Mouse (Mus musculus): Measurements from ENCODE around the gene Hist2h2aa1. TPM values are rescaled to one million over a fixed set of nuclear protein-coding genes. Genes with fewer than 3 reads are reported as not detected.

The Hist2h2aa1 gene
- polyA plus RNA-seq, 1 experiment, result not detected

- TF ChIP-seq POLR2A (IDR thresholded peaks at IDR 0.05; ENCODE audit: insufficient read length, low read depth) (peak; percentile 65), MAX (IDR thresholded peaks at IDR 0.05; ENCODE audit: low read depth) (no peak), TCF3 (IDR thresholded peaks at IDR 0.05; ENCODE audit: insufficient read length, low read depth) (no peak), POLR2AphosphoS2 (IDR thresholded peaks at IDR 0.05; ENCODE audit: insufficient read length, low read depth) (peak; percentile 82), USF1 (IDR thresholded peaks at IDR 0.05; ENCODE audit: low read depth) (no peak), E2F4 (IDR thresholded peaks at IDR 0.05; ENCODE audit: insufficient read depth) (no peak), SRF (IDR thresholded peaks at IDR 0.05; ENCODE audit: control insufficient read depth, insufficient read length, low read depth) (no peak), REST (IDR thresholded peaks at IDR 0.05; ENCODE audit: insufficient read depth, insufficient read length) (no peak)
- H3K27me3 ChIP-seq (ENCODE audit: control insufficient read depth, insufficient read depth, insufficient read length), result no peaks in the 10 kb centered on the region
- peak overlapping the region; percentile 87 for H3K4me2 ChIP-seq (ENCODE audit: low read depth)
- peak overlapping the region; percentile 47 for H3K4me3 ChIP-seq
- H3K79me2 ChIP-seq (ENCODE audit: control insufficient read depth, insufficient read depth), result no peaks in the 10 kb centered on the region
- no peaks in the 10 kb centered on the region for H3K36me3 ChIP-seq (ENCODE audit: control insufficient read depth, insufficient read depth)
- peak overlapping the region; percentile 62 for H3ac ChIP-seq (ENCODE audit: control insufficient read depth, insufficient read length)
Measured at GRCm38 (mm10) chr3:96262216-96262875, 17.0 kb downstream of the Hist2h2aa1 start.

DNA sequence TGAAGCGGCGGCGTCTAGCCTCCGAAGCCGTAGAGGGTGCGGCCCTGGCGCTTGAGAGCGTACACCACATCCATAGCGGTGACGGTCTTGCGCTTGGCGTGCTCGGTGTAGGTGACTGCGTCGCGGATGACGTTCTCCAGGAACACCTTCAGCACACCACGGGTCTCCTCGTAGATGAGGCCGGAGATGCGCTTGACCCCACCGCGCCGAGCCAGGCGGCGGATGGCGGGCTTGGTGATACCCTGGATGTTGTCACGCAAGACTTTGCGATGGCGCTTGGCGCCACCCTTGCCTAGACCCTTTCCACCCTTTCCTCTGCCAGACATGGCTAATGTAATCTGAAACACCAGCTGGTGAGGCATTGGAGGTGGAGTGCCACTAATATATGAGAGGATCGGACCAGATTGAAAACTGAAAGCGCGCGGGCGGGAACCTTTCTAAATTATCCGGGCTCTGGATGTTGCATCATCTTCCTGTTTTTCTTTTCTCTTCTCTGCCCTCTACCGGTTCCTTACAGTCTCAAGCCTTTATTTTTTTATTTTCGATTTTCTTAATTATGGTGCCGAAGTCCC, 17.8 kb downstream of the Hist2h2aa1 start, which contains the start of gene Hist2h4:
Gene Hist2h4, minus strand, starts transcription at position 333 of the 572 bp plus-strand sequence.
- Histone ChIP-seq H3K4me2 (ENCODE audit: low read depth) (peak within 1 kb of the TSS; percentile 87), H3K79me2 (ENCODE audit: control insufficient read depth, insufficient read depth) (no peaks in the 10 kb centered on the region), H3K27me3 (ENCODE audit: control insufficient read depth, insufficient read depth, insufficient read length) (no peaks in the 10 kb centered on the region), H3K4me3 (peak within 1 kb of the TSS; percentile 47), H3ac (ENCODE audit: control insufficient read depth, insufficient read length) (peak within 1 kb of the TSS; percentile 62), H3K36me3 (ENCODE audit: control insufficient read depth, insufficient read depth) (no peaks in the 10 kb centered on the region)
- TF ChIP-seq POLR2AphosphoS2 (IDR thresholded peaks at IDR 0.05; ENCODE audit: insufficient read length, low read depth) (peak; percentile 100), E2F4 (IDR thresholded peaks at IDR 0.05; ENCODE audit: insufficient read depth) (peak; percentile 93), MYOD1 (IDR thresholded peaks at IDR 0.05; ENCODE audit: control insufficient read depth in 1 of 3, insufficient read length in 2 of 3, low read depth in 2 of 3) (peak in 2 of 3 experiments; percentile 32 to 38), TCF3 (IDR thresholded peaks at IDR 0.05; ENCODE audit: insufficient read length, low read depth) (no peak), POLR2A (IDR thresholded peaks at IDR 0.05; ENCODE audit: insufficient read length, low read depth) (peak; percentile 94), CEBPB (IDR thresholded peaks at IDR 0.05; ENCODE audit: insufficient read depth, poor library complexity, severe bottlenecking) (peak; percentile 96), SRF (IDR thresholded peaks at IDR 0.05; ENCODE audit: control insufficient read depth, insufficient read length, low read depth) (peak; percentile 42), USF1 (IDR thresholded peaks at IDR 0.05; ENCODE audit: low read depth) (no peak), REST (IDR thresholded peaks at IDR 0.05; ENCODE audit: insufficient read depth, insufficient read length) (peak; percentile 26), TCF12 (IDR thresholded peaks at IDR 0.05; ENCODE audit: insufficient read depth, poor library complexity, severe bottlenecking) (no peak), MAX (IDR thresholded peaks at IDR 0.05; ENCODE audit: low read depth) (no peak), MYOG (IDR thresholded peaks at IDR 0.05; ENCODE audit: control insufficient read depth in 1 of 3, insufficient read depth in 1 of 3, insufficient read length in 2 of 3, low read depth in 2 of 3) (peak; percentile 19 to 43 (median 37))

- Histone ChIP-seq H3K4me3 (peak overlapping the region; percentile 47), H3K4me2 (ENCODE audit: low read depth) (peak overlapping the region; percentile 85), H3K36me3 (ENCODE audit: control insufficient read depth, insufficient read depth) (no peaks in the 10 kb centered on the region), H3ac (ENCODE audit: control insufficient read depth, insufficient read length) (peak overlapping the region; percentile 62), H3K79me2 (ENCODE audit: control insufficient read depth, insufficient read depth) (no peaks in the 10 kb centered on the region), H3K27me3 (ENCODE audit: control insufficient read depth, insufficient read depth, insufficient read length) (no peaks in the 10 kb centered on the region)
- no peak for TF ChIP-seq MAX (IDR thresholded peaks at IDR 0.05; ENCODE audit: low read depth)
- TF ChIP-seq SRF (IDR thresholded peaks at IDR 0.05; ENCODE audit: control insufficient read depth, insufficient read length, low read depth), result no peak
- TF ChIP-seq E2F4 (IDR thresholded peaks at IDR 0.05; ENCODE audit: insufficient read depth), result no peak
- TF ChIP-seq POLR2AphosphoS2 (IDR thresholded peaks at IDR 0.05; ENCODE audit: insufficient read length, low read depth), result no peak
- TF ChIP-seq MYOG (IDR thresholded peaks at IDR 0.05; ENCODE audit: control insufficient read depth in 1 of 3, insufficient read depth in 1 of 3, insufficient read length in 2 of 3, low read depth in 2 of 3), result no peak
- no peak for TF ChIP-seq REST (IDR thresholded peaks at IDR 0.05; ENCODE audit: insufficient read depth, insufficient read length)
- TF ChIP-seq TCF3 (IDR thresholded peaks at IDR 0.05; ENCODE audit: insufficient read length, low read depth), result no peak
- no peak for TF ChIP-seq USF1 (IDR thresholded peaks at IDR 0.05; ENCODE audit: low read depth)
- TF ChIP-seq TCF12 (IDR thresholded peaks at IDR 0.05; ENCODE audit: insufficient read depth, poor library complexity, severe bottlenecking), result no peak
- TF ChIP-seq POLR2A (IDR thresholded peaks at IDR 0.05; ENCODE audit: insufficient read length, low read depth), result no peak
- TF ChIP-seq CEBPB (IDR thresholded peaks at IDR 0.05; ENCODE audit: insufficient read depth, poor library complexity, severe bottlenecking), result no peak
- no peak for TF ChIP-seq MYOD1 (IDR thresholded peaks at IDR 0.05; ENCODE audit: control insufficient read depth in 1 of 3, insufficient read length in 2 of 3, low read depth in 2 of 3)
Measured at GRCm38 (mm10) chr3:96263558-96264403, 18.5 kb downstream of the Hist2h2aa1 start.

- Histone ChIP-seq H3K79me2 (ENCODE audit: control insufficient read depth, insufficient read depth) (no peaks in the 10 kb centered on the region), H3K4me3 (peak overlapping the region; percentile 47), H3K27me3 (ENCODE audit: control insufficient read depth, insufficient read depth, insufficient read length) (no peaks in the 10 kb centered on the region), H3K36me3 (ENCODE audit: control insufficient read depth, insufficient read depth) (no peaks in the 10 kb centered on the region), H3ac (ENCODE audit: control insufficient read depth, insufficient read length) (no peak overlapping the region), H3K4me2 (ENCODE audit: low read depth) (peak overlapping the region; percentile 85)
- TF ChIP-seq SRF (IDR thresholded peaks at IDR 0.05; ENCODE audit: control insufficient read depth, insufficient read length, low read depth) (no peak), POLR2AphosphoS2 (IDR thresholded peaks at IDR 0.05; ENCODE audit: insufficient read length, low read depth) (no peak), TCF3 (IDR thresholded peaks at IDR 0.05; ENCODE audit: insufficient read length, low read depth) (no peak), MAX (IDR thresholded peaks at IDR 0.05; ENCODE audit: low read depth) (no peak), TCF12 (IDR thresholded peaks at IDR 0.05; ENCODE audit: insufficient read depth, poor library complexity, severe bottlenecking) (no peak), MYOD1 (IDR thresholded peaks at IDR 0.05; ENCODE audit: control insufficient read depth in 1 of 3, insufficient read length in 2 of 3, low read depth in 2 of 3) (no peak), CEBPB (IDR thresholded peaks at IDR 0.05; ENCODE audit: insufficient read depth, poor library complexity, severe bottlenecking) (no peak), MYOG (IDR thresholded peaks at IDR 0.05; ENCODE audit: control insufficient read depth in 1 of 3, insufficient read depth in 1 of 3, insufficient read length in 2 of 3, low read depth in 2 of 3) (no peak)
Measured at GRCm38 (mm10) chr3:96264404-96264949, 19.2 kb downstream of the Hist2h2aa1 start.

Measured in myocyte (in vitro differentiated cells).